Mouse (Mus musculus) CD8-positive naive resting alpha-beta T cell, adult 57 days (primary cell): ENCODE measurements around the gene Fam219a. TPM values are rescaled to one million over a fixed set of nuclear protein-coding genes. Genes with fewer than 3 reads are reported as not detected.

Source experiments
- total RNA-seq: library from RNA; stranded (reverse); gene quantifications from one replicate; pipeline ENCODE4 v1.2.4, GENCODE M21; 2023

Fam219a gene
- total RNA-seq: 12.2 TPM

GRCm38 (mm10) chr4:41569411-41569885 is at the start of gene Fam219a, which contains the start of gene Dnaic1:
Gene Fam219a, minus strand, starts transcription at chr4:41569538.
Gene Dnaic1, plus strand, starts transcription at chr4:41569775.

GRCm38 (mm10) chr4:41517233-41517632 is 52.1 kb downstream of the Fam219a start, which contains the start of gene 1110017D15Rik:
Gene 1110017D15Rik, minus strand, starts transcription at chr4:41517333.

GRCm38 (mm10) chr4:41502986-41503412 is 66.3 kb downstream of the Fam219a start, which contains the start of gene AI464131:
Gene AI464131, minus strand, starts transcription at chr4:41503076.

Other genes with a start within 250 kb of the Fam219a start
- gene Ubap1, start 220.5 kb downstream of the Fam219a start, total RNA-seq: 46.9 TPM
- 4.1 TPM for gene Kif24, start 104.7 kb downstream of the Fam219a start, total RNA-seq
- gene Nudt2, start 104.4 kb downstream of the Fam219a start, total RNA-seq: 6.9 TPM
- gene AI464131, start 66.5 kb downstream of the Fam219a start, total RNA-seq: not detected
- gene 1110017D15Rik, start 52.2 kb downstream of the Fam219a start, total RNA-seq: 0.49 TPM
- gene Dnaic1, start 237 bp upstream of the Fam219a start, total RNA-seq: not detected
- not detected for gene Enho, start 70.8 kb upstream of the Fam219a start, total RNA-seq
- not detected for gene Cntfr, start 127.6 kb upstream of the Fam219a start, total RNA-seq
- 20.6 TPM for gene Il11ra1, start 130.5 kb upstream of the Fam219a start, total RNA-seq
- 34.5 TPM for gene Rpp25l, start 144.0 kb upstream of the Fam219a start, total RNA-seq
- gene Dctn3, start 153.6 kb upstream of the Fam219a start, total RNA-seq: 57.7 TPM
- not detected for gene Arid3c, start 161.6 kb upstream of the Fam219a start, total RNA-seq
- gene Galt, start 185.7 kb upstream of the Fam219a start, total RNA-seq: 59.8 TPM
- 23.5 TPM for gene Sigmar1, start 186.6 kb upstream of the Fam219a start, total RNA-seq
- gene Ccl27a, start 204.7 kb upstream of the Fam219a start, total RNA-seq: 9.4 TPM